Mouse (Mus musculus): ENCODE measurements around the gene Prrx1. TPM values are rescaled to one million over a fixed set of nuclear protein-coding genes. Genes with fewer than 3 reads are reported as not detected.

Gene Prrx1
- total RNA-seq, 2 experiments from 2014 or later, result 5.5 TPM

- DNase-seq (ENCODE audit: low spot score in 2 of 2), result no peak
- intact Hi-C loops (cut with DNase I), result loop anchor here (5.0 kb wide), 1 partner anchor 57 kb away; no protein-coding TSS in a partner anchor
These were observed 613 bp upstream of the Prrx1 start for GRCm38 (mm10) chr1:163313921-163314725.

- intact Hi-C loops (cut with DNase I), result loop anchor here (5.0 kb wide), 1 partner anchor 55 kb away; no protein-coding TSS in a partner anchor
- DNase-seq (ENCODE audit: low spot score in 2 of 2), result no peak
These were observed 1.4 kb downstream of the Prrx1 start for GRCm38 (mm10) chr1:163311861-163312811.

- intact Hi-C loops (cut with DNase I), result loop anchor here (5.0 kb wide), 1 partner anchor 54 kb away; no protein-coding TSS in a partner anchor
- no peak for DNase-seq (ENCODE audit: low spot score in 2 of 2)
These were observed 2.3 kb downstream of the Prrx1 start for GRCm38 (mm10) chr1:163311006-163311836.

- DNase-seq (ENCODE audit: low spot score in 2 of 2), result no peak
- intact Hi-C loops (cut with DNase I), result loop anchor here (5.0 kb wide), 1 partner anchor 53 kb away; no protein-coding TSS in a partner anchor
These were observed 3.3 kb downstream of the Prrx1 start for GRCm38 (mm10) chr1:163310023-163310754.

GRCm38 (mm10) chr1:163309466-163309865 lies 4.0 kb downstream of the Prrx1 start:
- DNase-seq (ENCODE audit: low spot score in 2 of 2), result no peak
- intact Hi-C loops (cut with DNase I), result loop anchor here (5.0 kb wide), 1 partner anchor 157 kb away; no protein-coding TSS in a partner anchor

- intact Hi-C loops (cut with DNase I), result loop anchor here (5.0 kb wide), 1 partner anchor 156 kb away; no protein-coding TSS in a partner anchor
- DNase-seq (ENCODE audit: low spot score in 2 of 2), result no peak
These were observed 4.9 kb downstream of the Prrx1 start for GRCm38 (mm10) chr1:163308631-163309030.

GRCm38 (mm10) chr1:163307706-163308105 lies 5.8 kb downstream of the Prrx1 start:
- intact Hi-C loops (cut with DNase I), result loop anchor here (5.0 kb wide), 1 partner anchor 155 kb away; no protein-coding TSS in a partner anchor
- DNase-seq (ENCODE audit: low spot score in 2 of 2), result no peak

- intact Hi-C loops (cut with DNase I), result loop anchor here (5.0 kb wide), 1 partner anchor 154 kb away; no protein-coding TSS in a partner anchor
- DNase-seq (ENCODE audit: low spot score in 2 of 2), result no peak
These were observed 7.6 kb downstream of the Prrx1 start for GRCm38 (mm10) chr1:163305956-163306355.

GRCm38 (mm10) chr1:163304837-163305236 lies 8.7 kb downstream of the Prrx1 start:
- no peak for DNase-seq (ENCODE audit: low spot score in 2 of 2)
- intact Hi-C loops (cut with DNase I), result loop anchor here (5.0 kb wide), 1 partner anchor 153 kb away; no protein-coding TSS in a partner anchor

- intact Hi-C loops (cut with DNase I), result no loop called here
These were observed 11.2 kb downstream of the Prrx1 start for GRCm38 (mm10) chr1:163302292-163302691.

GRCm38 (mm10) chr1:163293152-163293551 lies 20.4 kb downstream of the Prrx1 start:
- intact Hi-C loops (cut with DNase I), result no loop called here
- DNase-seq (ENCODE audit: low spot score in 2 of 2), result no peak

More at GRCm38 (mm10) chr1:163302292-163302691, 11.2 kb downstream of the Prrx1 start:
- no peak for DNase-seq (ENCODE audit: low spot score in 2 of 2)

- intact Hi-C loops (cut with DNase I), result no loop called here
- no peak for DNase-seq (ENCODE audit: low spot score in 2 of 2)
These were observed 21.6 kb downstream of the Prrx1 start for GRCm38 (mm10) chr1:163291925-163292324.

GRCm38 (mm10) chr1:163289131-163289530 lies 24.4 kb downstream of the Prrx1 start:
- intact Hi-C loops (cut with DNase I), result no loop called here
- DNase-seq (ENCODE audit: low spot score in 2 of 2), result no peak

GRCm38 (mm10) chr1:163285539-163285938 lies 28.0 kb downstream of the Prrx1 start:
- intact Hi-C loops (cut with DNase I), result no loop called here

GRCm38 (mm10) chr1:163285136-163285535 lies 28.4 kb downstream of the Prrx1 start:
- peak in 1 of 2 experiments; percentile 14 for DNase-seq (ENCODE audit: low spot score in 2 of 2)
- intact Hi-C loops (cut with DNase I), result no loop called here

More at GRCm38 (mm10) chr1:163285539-163285938, 28.0 kb downstream of the Prrx1 start:
- DNase-seq (ENCODE audit: low spot score in 2 of 2), result no peak

- intact Hi-C loops (cut with DNase I), result no loop called here
- DNase-seq (ENCODE audit: low spot score in 2 of 2), result no peak
These were observed 29.4 kb downstream of the Prrx1 start for GRCm38 (mm10) chr1:163283980-163284635.

- DNase-seq (ENCODE audit: low spot score in 2 of 2), result peak; percentile 36 to 84
- intact Hi-C loops (cut with DNase I), result no loop called here
These were observed 31.9 kb downstream of the Prrx1 start for GRCm38 (mm10) chr1:163281450-163282198.
